Comparison of ENCODE assay signal across 8 mouse cellular contexts in the genomic region with DNA sequence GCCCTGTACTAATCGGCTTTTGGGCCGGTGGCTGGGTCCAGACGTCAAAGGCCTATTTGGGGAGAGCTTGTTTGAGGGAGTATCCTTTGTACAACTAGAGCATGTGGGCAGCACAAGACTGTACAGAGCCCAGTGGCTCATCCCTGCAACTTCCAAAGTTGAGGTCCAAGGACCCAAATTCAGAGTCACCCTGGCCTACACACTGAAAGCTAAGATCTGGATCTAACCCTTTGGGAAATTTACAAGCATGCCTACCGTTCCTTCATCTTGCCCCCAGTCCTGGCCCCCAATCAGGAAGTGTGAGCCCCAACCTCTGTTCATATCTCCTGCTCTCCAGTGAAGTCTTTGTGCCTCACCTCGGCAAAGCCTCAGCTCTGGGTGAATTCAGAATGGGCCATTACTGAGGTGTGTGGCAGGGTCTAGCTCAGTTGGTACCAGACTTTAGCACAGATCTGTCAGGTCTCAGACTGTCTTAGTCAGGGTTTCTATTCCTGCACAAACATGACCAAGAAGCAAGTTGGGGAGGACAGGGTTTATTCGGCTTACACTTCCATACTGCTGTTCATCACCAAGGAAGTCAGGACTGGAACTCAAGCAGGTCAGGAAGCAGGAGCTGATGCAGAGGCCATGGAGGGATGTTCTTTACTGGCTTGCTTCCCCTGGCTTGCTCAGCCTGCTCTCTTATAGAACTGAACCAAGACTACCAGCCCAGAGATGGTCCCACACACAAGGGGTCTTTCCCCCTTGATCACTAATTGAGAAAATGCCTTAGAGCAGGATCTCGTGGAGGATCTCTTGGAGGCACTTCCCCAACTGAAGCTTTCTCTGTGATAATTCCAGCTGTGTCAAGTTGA. TPM values are rescaled to one million over a fixed set of nuclear protein-coding genes. Genes with fewer than 3 reads are reported as not detected.
DNase-seq lines count a peak whose midpoint lies in the region; ATAC-seq and TF ChIP-seq lines count a peak whose summit lies in the region.
"Not testable (repeated sequence)": the region's sequence is repeated elsewhere in the genome, so short reads cannot be mapped to it uniquely, and the experiment has no call there.

No protein-coding gene starts in this region.

- H3K27ac ChIP-seq in gastrocnemius, adult 2 months = peak overlapping the region; percentile 100
- H3K27ac ChIP-seq in hindbrain, embryonic 14.5 days = peak overlapping the region; percentile 68
- H3K27ac ChIP-seq in liver, postnatal 0 days (ENCODE audit: low read depth) = peak overlapping the region; percentile 80
- H3K27ac ChIP-seq in thymus, adult 2 months (ENCODE audit: control insufficient read depth, insufficient read depth, low read length) = peak overlapping the region; percentile 11; the same call in 1 of the 2 replicates

- peak overlapping the region; percentile 98; the same call in 1 of the 2 replicates for H3K9ac ChIP-seq in hindbrain, embryonic 14.5 days
- H3K9ac ChIP-seq in liver, postnatal 0 days (replicated peaks) = not testable (repeated sequence)

- peaks cover 26% of the 10 kb centered on the region for H3K4me1 ChIP-seq in hindbrain, embryonic 14.5 days (replicated peaks; ENCODE audit: control insufficient read depth, insufficient read depth, low read length)
- H3K4me1 ChIP-seq in liver, postnatal 0 days (ENCODE audit: insufficient read depth) = peaks cover 23% of the 10 kb centered on the region; the same call in 1 of the 2 replicates
- H3K4me1 ChIP-seq in thymus, adult 2 months (replicated peaks; ENCODE audit: control insufficient read depth, insufficient read depth, low read length) = peaks cover 13% of the 10 kb centered on the region; the same call in 1 of the 2 replicates

- POLR2A ChIA-PET in Patski (lab: Charles Lee) = interaction anchor here (0.8 to 16.1 kb wide), 9 partner anchors 9 to 87 kb away, joined by 3 to 1065 read pairs (median 4); a partner anchor contains a TSS

- peak overlapping the region; percentile 80; the same call in 1 of the 2 replicates for H3K4me3 ChIP-seq in gastrocnemius, adult 2 months
- peak overlapping the region; percentile 3; the same call in 1 of the 2 replicates for H3K4me3 ChIP-seq in hindbrain, embryonic 14.5 days (replicated peaks; ENCODE audit: low read length)
- H3K4me3 ChIP-seq in liver, postnatal 0 days (ENCODE audit: low read depth, low read length); thymus, adult 2 months (ENCODE audit: control insufficient read depth, insufficient read depth, low read length): not testable (repeated sequence)

- TF ChIP-seq EP300 in liver, postnatal 0 days (IDR thresholded peaks at IDR 0.05; ENCODE audit: low read depth) = not testable (repeated sequence)

- not testable (repeated sequence) for DNase-seq in Patski (ENCODE audit: low read depth, low spot score); gastrocnemius, adult 2 months; hindbrain, embryonic 14.5 days (ENCODE audit: low spot score); thymus, adult 2 months
- peak; percentile 36 for DNase-seq in embryo, embryonic 9.5 days (ENCODE audit: extremely low spot score)
- DNase-seq in kidney, postnatal 4 days = peak; percentile 23 to 43
- peak; percentile 30 for DNase-seq in liver, postnatal 0 days
- DNase-seq in neural tube, embryonic 10.5 days (ENCODE audit: extremely low spot score, low spot score) = peak; percentile 51

- H3K9me3 ChIP-seq in hindbrain, embryonic 14.5 days (ENCODE audit: control insufficient read depth, low read length); liver, postnatal 0 days (ENCODE audit: low read length): not testable (repeated sequence)

- intact Hi-C loops in gastrocnemius, adult 2 months (cut with DNase I) = loop anchor here (2.0 kb wide), 3 partner anchors 25 to 85 kb away; no protein-coding TSS in a partner anchor

- in situ Hi-C loops in Patski (cut with MboI; ENCODE audit: low pct_unique_long_range_greater_than_20kb) = loop anchor here (5.0 kb wide), 2 partner anchors 38 to 83 kb away; a partner anchor contains a TSS

- CTCF ChIA-PET in Patski (lab: Charles Lee) = interaction anchor here (0.8 to 4.8 kb wide), 16 partner anchors 9 to 103 kb away, joined by 3 to 50 read pairs (median 12); a partner anchor contains a TSS

- ATAC-seq in Patski = peak; percentile 11
- ATAC-seq in hindbrain, embryonic 14.5 days (ENCODE audit: low FRiP score) = peak; percentile 64; the same call in 1 of the 2 replicates
- ATAC-seq in liver, postnatal 0 days = not testable (repeated sequence)

- H3K36me3 ChIP-seq in hindbrain, embryonic 14.5 days (replicated peaks; ENCODE audit: control insufficient read depth, insufficient read depth) = peaks cover 43% of the 10 kb centered on the region
- peaks cover 44% of the 10 kb centered on the region for H3K36me3 ChIP-seq in liver, postnatal 0 days (replicated peaks; ENCODE audit: insufficient read depth, low read length)
- peaks cover 39% of the 10 kb centered on the region for H3K36me3 ChIP-seq in thymus, adult 2 months (ENCODE audit: control insufficient read depth, insufficient read depth, low read length)

- not testable (repeated sequence) for TF ChIP-seq CTCF in Patski (IDR thresholded peaks at IDR 0.05); gastrocnemius, adult 2 months (IDR thresholded peaks at IDR 0.05); liver, postnatal 0 days (IDR thresholded peaks at IDR 0.05; ENCODE audit: low read depth); thymus, adult 2 months (IDR thresholded peaks at IDR 0.05; ENCODE audit: borderline replicate concordance, control insufficient read depth, extremely low read depth, insufficient read depth, low read length, poor library complexity)

- H3K27me3 ChIP-seq in Patski; hindbrain, embryonic 14.5 days (ENCODE audit: control insufficient read depth, insufficient read depth, low read length); liver, postnatal 0 days (ENCODE audit: insufficient read depth, low read length); thymus, adult 2 months (ENCODE audit: control insufficient read depth, insufficient read depth, low read length): not testable (repeated sequence)

- TF ChIP-seq POLR2A in thymus, adult 2 months (IDR thresholded peaks at IDR 0.05; ENCODE audit: control insufficient read depth, extremely low read depth, insufficient read depth, low read length, poor library complexity) = not testable (repeated sequence)

- 44% methylated on average over 7 of the region's 7 CpGs for WGBS in hindbrain, embryonic 14.5 days
- WGBS in liver, postnatal 0 days (ENCODE audit: insufficient replicate concordance) = 23% methylated on average over 7 of the region's 7 CpGs
- 41% methylated on average over 7 of the region's 7 CpGs for WGBS in thymus, adult 2 months

- peak overlapping the region; percentile 66 for H3K4me2 ChIP-seq in hindbrain, embryonic 14.5 days (replicated peaks)
- not testable (repeated sequence) for H3K4me2 ChIP-seq in liver, postnatal 0 days (ENCODE audit: low read depth, low read length)

RNA-seq across cellular contexts. Expression of a gene that starts 22.9 kb away (rescaled TPM):
- polyA plus RNA-seq in Patski (2021) = 117 TPM
- 10 to 100 TPM; 71.2 to 78.6 TPM for total RNA-seq in gastrocnemius, adult 2 months (2021)
- 73.5 and 76.7 TPM in 2 replicates for polyA plus RNA-seq in hindbrain, embryonic 14.5 days (2014; fragmentation: Nextera tagmentation; extraction: Ambion mirVana)
- 16.9 and 17.0 TPM in 2 replicates for polyA plus RNA-seq in liver, postnatal 0 days (2015; fragmentation: Nextera tagmentation; extraction: Ambion mirVana)
- polyA plus RNA-seq in thymus, adult 2 months (2012; rRNA removed) = 107 and 113 TPM in 2 replicates

RNA-seq across cellular contexts. Expression of a gene that starts 53.4 kb away (rescaled TPM):
- polyA plus RNA-seq in Patski (2021) = 747 TPM
- 10 to 100 TPM; 32.4 to 44.6 TPM for total RNA-seq in gastrocnemius, adult 2 months (2021)
- polyA plus RNA-seq in hindbrain, embryonic 14.5 days (2014; fragmentation: Nextera tagmentation; extraction: Ambion mirVana) = 13.8 and 15.8 TPM in 2 replicates
- polyA plus RNA-seq in liver, postnatal 0 days (2015; fragmentation: Nextera tagmentation; extraction: Ambion mirVana) = 1.3 and 1.4 TPM in 2 replicates
- polyA plus RNA-seq in thymus, adult 2 months (2012; rRNA removed) = 29.5 and 37.7 TPM in 2 replicates

Comparison
In these comparisons a context has a peak if more than half of its experiments do, and no peak if none do; other contexts are left out.
1. H3K27ac ChIP-seq: peak in every context shown above with its lines; median percentile 100 in gastrocnemius, adult 2 months; 80 in liver, postnatal 0 days; 68 in hindbrain, embryonic 14.5 days; 11 in thymus, adult 2 months.
2. RNA of a gene that starts 53.4 kb away (polyA plus RNA-seq): 747 TPM in Patski (single experiment); 29.5 to 37.7 TPM in thymus, adult 2 months, 13.8 to 15.8 TPM in hindbrain, embryonic 14.5 days and 1.3 to 1.4 TPM in liver, postnatal 0 days; every median in the first group is over 10 times any median in the second.